Mouse (Mus musculus): ENCODE results near the gene Ankrd44. TPM values are rescaled to one million over a fixed set of nuclear protein-coding genes. Genes with fewer than 3 reads are reported as not detected.

Gene Ankrd44
- total RNA-seq, 2 experiments from 2014 or later = 7.5 to 9.6 TPM

DNA sequence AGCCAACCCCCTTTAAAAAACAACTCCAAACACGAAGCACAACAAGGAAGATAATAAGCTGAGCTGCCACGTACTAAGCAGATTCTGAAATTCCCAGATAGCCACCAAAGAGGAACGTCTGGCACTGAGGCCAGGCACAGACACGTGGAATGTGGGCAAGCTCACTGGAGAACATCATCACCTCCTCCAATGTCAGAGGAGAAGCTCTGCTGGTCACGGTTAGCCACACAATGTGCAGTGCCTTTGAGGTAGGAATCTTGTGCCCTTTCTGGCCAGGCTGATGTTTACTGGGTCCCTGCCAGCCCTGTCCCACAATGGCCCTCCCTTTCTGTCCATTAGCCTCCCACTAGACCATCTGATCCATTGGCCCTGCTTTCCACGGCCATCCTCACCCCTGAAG, 149.1 kb downstream of the Ankrd44 start:
- intact Hi-C loops (cut with DNase I) = no loop called here
- H3K4me3 ChIP-seq = no peak overlapping the region
- DNase-seq = no peak
- no peak for TF ChIP-seq CTCF (IDR thresholded peaks at IDR 0.05)
- H3K27ac ChIP-seq = no peak overlapping the region

- Histone ChIP-seq H3K27ac (no peak overlapping the region), H3K4me3 (no peak overlapping the region)
- no peak for DNase-seq
- TF ChIP-seq CTCF (IDR thresholded peaks at IDR 0.05) = no peak
- intact Hi-C loops (cut with DNase I) = no loop called here
These were observed 150.1 kb downstream of the Ankrd44 start for GRCm38 (mm10) chr1:54776116-54776515.

- no peak overlapping the region for H3K4me3 ChIP-seq
- intact Hi-C loops (cut with DNase I) = no loop called here
- no peak for TF ChIP-seq CTCF (IDR thresholded peaks at IDR 0.05)
- no peak overlapping the region for H3K27ac ChIP-seq
- DNase-seq = no peak
These were observed 153.3 kb downstream of the Ankrd44 start for GRCm38 (mm10) chr1:54772843-54773242.

DNA sequence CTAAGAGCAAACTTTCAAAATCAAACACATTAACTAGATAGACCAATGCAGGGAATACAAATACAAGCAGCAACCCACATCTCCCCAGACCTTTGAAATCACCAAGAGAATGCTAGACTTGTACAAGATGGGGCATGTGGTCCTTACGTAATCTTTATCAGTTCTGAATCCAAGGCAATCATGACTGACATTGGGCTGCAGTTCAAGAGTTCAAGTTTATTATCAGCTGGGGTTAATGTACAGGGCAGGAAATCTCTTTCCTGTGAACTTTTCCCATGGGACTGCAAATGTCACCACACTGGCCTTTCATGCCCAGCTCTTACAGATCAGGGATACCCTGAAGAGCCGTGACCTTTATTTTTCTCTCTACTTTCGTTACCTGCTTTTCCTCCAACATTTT, 154.7 kb downstream of the Ankrd44 start:
- Histone ChIP-seq H3K27ac (no peak overlapping the region), H3K4me3 (no peak overlapping the region)
- intact Hi-C loops (cut with DNase I) = no loop called here
- TF ChIP-seq CTCF (IDR thresholded peaks at IDR 0.05) = no peak
- no peak for DNase-seq

DNA sequence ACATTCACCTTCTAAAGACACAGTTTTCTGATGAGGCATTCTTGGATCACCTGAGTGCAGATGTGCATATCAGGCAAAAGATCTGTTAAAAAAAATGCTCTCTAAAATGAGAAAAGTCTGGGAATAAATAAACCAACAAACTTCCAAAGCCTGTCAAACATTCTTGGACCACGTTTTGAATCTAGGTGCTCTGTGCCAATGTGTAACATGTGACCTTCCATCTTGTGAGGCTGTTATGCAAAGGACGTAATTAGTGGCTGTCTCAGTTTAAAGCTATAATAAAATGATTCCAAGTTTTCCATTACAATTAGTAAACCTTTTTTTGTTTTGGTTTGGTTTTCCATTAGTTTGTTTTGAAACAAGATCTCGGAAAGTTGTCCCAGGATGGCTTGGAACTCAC, 159.0 kb downstream of the Ankrd44 start:
- Histone ChIP-seq H3K4me3 (no peak overlapping the region), H3K27ac (no peak overlapping the region)
- no peak for TF ChIP-seq CTCF (IDR thresholded peaks at IDR 0.05)
- no peak for DNase-seq
- intact Hi-C loops (cut with DNase I) = no loop called here

GRCm38 (mm10) chr1:54765632-54766238, 160.5 kb downstream of the Ankrd44 start:
- Histone ChIP-seq H3K27ac (peak overlapping the region; percentile 1; the same call in 1 of the 2 replicates), H3K4me3 (no peak overlapping the region)
- TF ChIP-seq CTCF (IDR thresholded peaks at IDR 0.05) = no peak
- intact Hi-C loops (cut with DNase I) = no loop called here
- DNase-seq = peak; percentile 26

DNA sequence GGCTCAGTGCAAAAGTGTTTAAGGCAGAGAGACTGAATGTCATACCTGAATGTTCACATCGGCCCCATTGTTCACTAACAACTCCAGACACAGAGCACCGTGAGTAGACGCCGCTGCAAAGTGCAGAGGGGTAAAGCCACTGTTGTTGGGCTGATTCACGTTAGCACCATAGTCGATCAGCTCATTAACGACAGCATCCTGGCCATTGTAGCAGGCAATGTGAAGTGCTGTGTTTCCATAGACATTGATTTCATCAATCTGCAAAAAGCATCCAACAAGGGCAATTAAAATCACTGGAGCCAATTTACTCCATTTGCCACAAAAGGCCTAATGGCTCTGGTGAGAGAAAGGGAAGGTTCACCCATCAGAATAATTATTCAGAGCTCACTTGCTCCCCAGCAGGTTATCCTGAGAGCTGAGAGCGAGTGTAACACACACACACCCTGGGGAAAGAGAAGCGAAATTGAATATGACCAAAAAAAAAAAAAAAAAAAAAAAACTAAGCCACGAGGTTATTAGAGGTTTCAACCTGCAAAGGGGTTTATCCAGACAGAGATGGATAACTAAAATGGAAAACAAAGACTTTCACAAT, 163.9 kb downstream of the Ankrd44 start:
- TF ChIP-seq CTCF (IDR thresholded peaks at IDR 0.05) = no peak
- Histone ChIP-seq H3K27ac (no peak overlapping the region), H3K4me3 (no peak overlapping the region)
- intact Hi-C loops (cut with DNase I) = no loop called here
- no peak for DNase-seq

- no peak for TF ChIP-seq CTCF (IDR thresholded peaks at IDR 0.05)
- no peak overlapping the region for H3K4me3 ChIP-seq
- no peak for DNase-seq
- H3K27ac ChIP-seq = no peak overlapping the region
- intact Hi-C loops (cut with DNase I) = loop anchor here (5.0 kb wide), 1 partner anchor 67 kb away; no protein-coding TSS in a partner anchor
These were observed 166.3 kb downstream of the Ankrd44 start for GRCm38 (mm10) chr1:54759841-54760240.

- no peak for DNase-seq
- intact Hi-C loops (cut with DNase I) = loop anchor here (5.0 kb wide), 1 partner anchor 70 kb away; no protein-coding TSS in a partner anchor
- no peak overlapping the region for H3K4me3 ChIP-seq
- no peak overlapping the region for H3K27ac ChIP-seq
- TF ChIP-seq CTCF (IDR thresholded peaks at IDR 0.05) = no peak
These were observed 168.9 kb downstream of the Ankrd44 start for GRCm38 (mm10) chr1:54757291-54757690.

DNA sequence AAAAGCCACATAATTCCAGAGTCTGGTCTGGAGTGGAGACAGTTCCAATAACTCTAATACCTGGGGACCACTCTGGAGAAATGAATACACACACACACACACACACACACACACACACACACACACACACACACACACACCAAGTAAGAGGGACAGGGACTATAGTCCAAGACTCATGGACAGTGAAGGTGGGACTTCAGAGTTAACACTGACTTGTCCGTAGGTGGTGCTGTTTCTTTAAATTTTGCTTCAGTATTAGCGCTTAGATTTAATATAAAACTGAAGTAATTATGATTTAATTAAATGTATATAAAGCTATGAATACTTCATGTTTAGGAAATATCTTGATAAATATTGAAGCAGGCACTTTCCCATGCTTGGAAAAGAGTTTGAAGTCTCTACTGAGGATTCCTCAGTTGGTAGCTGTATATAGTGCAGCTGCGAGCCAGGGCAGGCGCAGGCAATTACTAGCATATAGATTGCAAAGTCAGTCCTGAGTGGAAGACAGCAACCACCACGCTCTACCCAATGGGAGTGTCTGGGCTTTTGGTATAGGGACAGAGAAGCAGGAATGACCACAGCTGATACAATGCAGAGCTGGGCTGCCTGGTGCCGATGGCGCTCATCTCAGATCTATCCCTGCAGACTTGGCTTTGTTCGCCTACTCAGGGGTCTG, 170.4 kb downstream of the Ankrd44 start:
- no peak for DNase-seq
- Histone ChIP-seq H3K27ac (no peak overlapping the region), H3K4me3 (no peak overlapping the region)
- peak; percentile 47 for TF ChIP-seq CTCF (IDR thresholded peaks at IDR 0.05)
- intact Hi-C loops (cut with DNase I) = loop anchor here (5.0 kb wide), 1 partner anchor 71 kb away; no protein-coding TSS in a partner anchor

GRCm38 (mm10) chr1:54749961-54750360, 176.2 kb downstream of the Ankrd44 start:
- intact Hi-C loops (cut with DNase I) = loop anchor here (5.0 kb wide), 2 partner anchors 83 to 177 kb away; partner anchors contain the start of gene Ankrd44
- no peak for TF ChIP-seq CTCF (IDR thresholded peaks at IDR 0.05)
- DNase-seq = peak; percentile 19
- Histone ChIP-seq H3K27ac (peak overlapping the region; percentile 80), H3K4me3 (no peak overlapping the region)

DNA sequence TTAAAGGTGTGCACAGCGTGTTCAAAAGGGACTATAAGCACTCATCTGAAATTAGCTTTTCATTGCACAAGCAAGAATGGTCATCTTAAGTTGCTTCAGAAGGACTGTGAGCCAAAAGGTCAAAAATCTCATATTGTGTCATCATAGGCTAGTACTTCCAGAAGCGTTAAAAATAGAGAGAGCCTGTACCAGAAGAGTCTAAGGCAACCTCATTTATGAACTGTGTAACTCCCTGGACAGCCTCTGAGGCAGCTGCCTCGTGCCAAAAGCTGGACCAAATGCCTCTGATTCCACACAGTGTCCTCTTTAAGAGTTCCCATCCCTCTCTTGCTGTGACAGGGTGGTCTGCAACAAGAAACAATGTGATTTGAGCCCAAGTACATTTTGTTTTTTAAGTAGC, 176.7 kb downstream of the Ankrd44 start:
- intact Hi-C loops (cut with DNase I) = loop anchor here (5.0 kb wide), 1 partner anchor 82 kb away; no protein-coding TSS in a partner anchor
- Histone ChIP-seq H3K4me3 (no peak overlapping the region), H3K27ac (peak overlapping the region; percentile 80)
- peak; percentile 61 for DNase-seq
- TF ChIP-seq CTCF (IDR thresholded peaks at IDR 0.05) = no peak

DNA sequence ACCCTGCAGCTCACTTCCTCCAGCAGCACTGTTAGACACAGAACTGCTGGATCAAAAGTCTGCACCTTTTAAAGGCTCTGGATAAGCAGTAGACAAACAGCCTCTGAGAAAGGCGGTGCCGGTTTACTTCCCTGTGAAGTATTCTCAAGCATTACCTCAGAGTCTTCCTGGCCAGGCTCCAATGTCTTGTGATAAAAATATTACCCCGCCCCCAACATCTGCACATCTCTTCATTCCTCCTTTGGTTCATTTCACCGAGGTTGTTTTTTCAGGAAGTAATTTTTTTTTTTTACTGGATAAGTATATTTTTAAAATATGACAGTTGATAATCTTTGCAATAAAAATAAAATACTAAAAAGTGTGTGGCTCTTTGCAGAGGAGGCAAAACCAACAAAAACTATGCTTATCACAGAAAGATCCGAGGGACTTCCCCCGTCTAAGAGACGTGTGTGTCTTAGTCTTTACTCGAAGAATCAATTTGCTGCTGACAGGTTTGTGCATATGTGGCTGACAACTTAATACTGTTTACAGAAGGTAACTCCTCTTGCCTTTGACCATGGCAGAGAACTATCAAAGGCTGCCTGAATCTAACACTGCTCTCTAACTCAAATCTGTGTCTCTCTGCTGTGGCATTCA, 178.3 kb downstream of the Ankrd44 start:
- peak; percentile 64 for DNase-seq
- intact Hi-C loops (cut with DNase I) = loop anchor here (5.0 kb wide), 1 partner anchor 81 kb away; no protein-coding TSS in a partner anchor
- H3K27ac ChIP-seq = peak overlapping the region; percentile 76

More for the DNA sequence above, 178.3 kb downstream of the Ankrd44 start:
- TF ChIP-seq CTCF (IDR thresholded peaks at IDR 0.05) = no peak
- H3K4me3 ChIP-seq = no peak overlapping the region; the same call in 1 of the 2 replicates
